Comparison of ENCODE assay signal across 24 mouse cellular contexts in genomic region chr8:123376106-123376505, GRCm38 (mm10). TPM values are rescaled to one million over a fixed set of nuclear protein-coding genes. Genes with fewer than 3 reads are reported as not detected.
DNase-seq lines count a peak whose midpoint lies in the region; ATAC-seq and TF ChIP-seq lines count a peak whose summit lies in the region.
"Had no signal": no experiment of that assay in that cellular context is flagged by ENCODE, and none has a peak within 500 bp of the region (broad histone marks: within the 10 kb centered on the region; RNA-seq: fewer than 3 reads in every experiment).

No protein-coding gene starts in this region.

- no peak overlapping the region for H3K4me2 ChIP-seq in heart, postnatal 0 days (ENCODE audit: low read depth, low read length)
- no peak overlapping the region for H3K4me2 ChIP-seq in neural tube, embryonic 14.5 days (ENCODE audit: low read depth, low read length)
- H3K4me2 ChIP-seq: heart, embryonic 13.5 days; stomach, embryonic 15.5 days had no signal

- 0 out of 2 replicates have a peak overlapping the region, but pooled peaks have one; percentile 4 for H3K9ac ChIP-seq in heart, postnatal 0 days (replicated peaks; ENCODE audit: low read depth, low read length)
- no peak overlapping the region for H3K9ac ChIP-seq in neural tube, embryonic 14.5 days (replicated peaks; ENCODE audit: low read depth, low read length)
- H3K9ac ChIP-seq: heart, embryonic 13.5 days; stomach, embryonic 15.5 days had no signal

- H3K36me3 ChIP-seq in heart, postnatal 0 days (replicated peaks; ENCODE audit: control insufficient read depth, insufficient read depth, low read length): peaks cover 8% of the 10 kb centered on the region; the same call in 1 of the 2 replicates
- H3K36me3 ChIP-seq in megakaryocyte, embryonic 14.5 days (replicated peaks; ENCODE audit: low read length): peaks cover 52% of the 10 kb centered on the region
- H3K36me3 ChIP-seq in neural tube, embryonic 14.5 days (ENCODE audit: control insufficient read depth, insufficient read depth, low read length): 0 out of 2 replicates have a peak, but pooled peaks cover 6% of the 10 kb centered on the region

- peaks cover 10% of the 10 kb centered on the region; the same call in 1 of the 2 replicates for H3K4me1 ChIP-seq in heart, postnatal 0 days (ENCODE audit: control insufficient read depth, insufficient read depth)
- H3K4me1 ChIP-seq in megakaryocyte, embryonic 14.5 days: peaks cover 42% of the 10 kb centered on the region
- peaks cover 16% of the 10 kb centered on the region for H3K4me1 ChIP-seq in neural tube, embryonic 14.5 days (ENCODE audit: control insufficient read depth, insufficient read depth, low read length)

- no peak for DNase-seq in heart, postnatal 0 days (ENCODE audit: low spot score)
- no peak for DNase-seq in heart, adult 18-20 months
- peak; percentile 72 for DNase-seq in ES-CJ7 (ENCODE audit: low read depth, low spot score)
- DNase-seq in kidney, postnatal 36 days: no peak
- DNase-seq: adrenal gland, postnatal 10 days; cerebellum, adult 11-12 months; cerebellum, postnatal 25 days; heart, postnatal 4 days; kidney, adult 18-20 months; kidney, postnatal 10 days; layer of hippocampus, adult 9-11 months; lung, postnatal 10 days; right cerebral cortex, postnatal 14 days; thymus, adult 2 months had no signal

- H3K27ac ChIP-seq in heart, postnatal 0 days (ENCODE audit: low read depth): no peak overlapping the region
- peak overlapping the region; percentile 39; the same call in 1 of the 2 replicates for H3K27ac ChIP-seq in neural tube, embryonic 14.5 days (ENCODE audit: low read depth, low read length)
- H3K27ac ChIP-seq: heart, embryonic 13.5 days; limb, embryonic 13.5 days; stomach, embryonic 15.5 days had no signal

- TF ChIP-seq EP300 in heart, postnatal 0 days (IDR thresholded peaks at IDR 0.05; ENCODE audit: low read depth): no peak

- WGBS in heart, postnatal 0 days: 68% methylated on average over 8 of the region's 8 CpGs
- 50% methylated on average over 8 of the region's 8 CpGs for WGBS in neural tube, embryonic 14.5 days

- H3K27me3 ChIP-seq in heart, postnatal 0 days (ENCODE audit: control insufficient read depth, insufficient read depth, low read length): no peaks in the 10 kb centered on the region
- peaks cover 7% of the 10 kb centered on the region for H3K27me3 ChIP-seq in megakaryocyte, embryonic 14.5 days (replicated peaks)
- no peaks in the 10 kb centered on the region for H3K27me3 ChIP-seq in neural tube, embryonic 14.5 days (ENCODE audit: control insufficient read depth, insufficient read depth, low read length)
- H3K27me3 ChIP-seq: heart, embryonic 13.5 days; limb, embryonic 13.5 days; stomach, embryonic 15.5 days had no signal

- no peaks in the 10 kb centered on the region for H3K9me3 ChIP-seq in heart, postnatal 0 days (replicated peaks; ENCODE audit: control insufficient read depth, low read length)
- no peaks in the 10 kb centered on the region for H3K9me3 ChIP-seq in megakaryocyte, embryonic 14.5 days
- no peaks in the 10 kb centered on the region for H3K9me3 ChIP-seq in neural tube, embryonic 14.5 days (ENCODE audit: control insufficient read depth, low read length)
- H3K9me3 ChIP-seq: heart, embryonic 13.5 days; limb, embryonic 13.5 days; stomach, embryonic 15.5 days had no signal

- no peak overlapping the region for H3K4me3 ChIP-seq in heart, postnatal 0 days (ENCODE audit: low read depth, low read length)
- H3K4me3 ChIP-seq in megakaryocyte, embryonic 14.5 days (replicated peaks): peak overlapping the region; percentile 15
- no peak overlapping the region for H3K4me3 ChIP-seq in neural tube, embryonic 14.5 days (ENCODE audit: low read depth, low read length)
- H3K4me3 ChIP-seq: heart, embryonic 13.5 days; limb, embryonic 13.5 days; stomach, embryonic 15.5 days had no signal

- no peak for ATAC-seq in heart, postnatal 0 days (ENCODE audit: insufficient read depth, low read depth)
- ATAC-seq in megakaryocyte, adult 5-6 weeks (ENCODE audit: poor library complexity, severe bottlenecking): no peak
- no peak for ATAC-seq in neural tube, embryonic 14.5 days (ENCODE audit: low read depth)

- no peak for TF ChIP-seq CTCF in heart, postnatal 0 days (IDR thresholded peaks at IDR 0.05; ENCODE audit: low read depth)

RNA-seq across cellular contexts. Expression of gene Tcf25, which starts 2.6 kb away (rescaled TPM):
- 172 and 193 TPM in 2 replicates for total RNA-seq in heart, postnatal 0 days (2014; rRNA removed; ENCODE audit: low replicate concordance)
- polyA plus RNA-seq in heart, postnatal 0 days (2015; fragmentation: Nextera tagmentation; extraction: Ambion mirVana): 123 and 127 TPM in 2 replicates
- 100 to 1,000 TPM; 129 to 152 TPM for total RNA-seq in heart, adult 18-20 months (2021)
- 41.1 and 108 TPM in 2 replicates for polyA plus RNA-seq in megakaryocyte, embryonic 14.5 days (2012; ENCODE audit: insufficient read depth, low replicate concordance)
- total RNA-seq in megakaryocyte, adult 5-6 weeks (2015): 68.3 and 86.8 TPM in 2 replicates
- 187 and 329 TPM in 2 replicates for total RNA-seq in megakaryocyte, adult 5-6 weeks (2017)
- polyA plus RNA-seq in neural tube, embryonic 14.5 days (2014; fragmentation: Nextera tagmentation; extraction: Ambion mirVana): 379 and 405 TPM in 2 replicates

RNA-seq across cellular contexts. Expression of gene Mc1r, which starts 30.8 kb away (rescaled TPM):
- total RNA-seq in heart, postnatal 0 days (2014; rRNA removed; ENCODE audit: low replicate concordance): not detected in 2 replicates
- polyA plus RNA-seq in heart, postnatal 0 days (2015; fragmentation: Nextera tagmentation; extraction: Ambion mirVana): not detected in 2 replicates
- not detected for total RNA-seq in heart, adult 18-20 months (2021)
- 1.1 TPM in 1 of 2 replicates, not detected in the other for polyA plus RNA-seq in megakaryocyte, embryonic 14.5 days (2012; ENCODE audit: insufficient read depth, low replicate concordance)
- total RNA-seq in megakaryocyte, adult 5-6 weeks (2015): not detected in 2 replicates
- total RNA-seq in megakaryocyte, adult 5-6 weeks (2017): not detected in 2 replicates
- 0.22 and 0.33 TPM in 2 replicates for polyA plus RNA-seq in neural tube, embryonic 14.5 days (2014; fragmentation: Nextera tagmentation; extraction: Ambion mirVana)
- total RNA-seq: adrenal gland, postnatal 10 days; gastrocnemius, postnatal 4 days; heart, postnatal 4 days had no signal
- polyA plus RNA-seq: heart, embryonic 13.5 days; liver, embryonic 16.5 days; spleen, adult 2 months; stomach, embryonic 15.5 days; urinary bladder, adult 2 months had no signal

RNA-seq across cellular contexts. Expression of gene Tubb3, which starts 35.1 kb away (rescaled TPM):
- total RNA-seq in heart, postnatal 0 days (2014; rRNA removed; ENCODE audit: low replicate concordance): 1.8 and 6.1 TPM in 2 replicates
- polyA plus RNA-seq in heart, postnatal 0 days (2015; fragmentation: Nextera tagmentation; extraction: Ambion mirVana): 0.40 and 1.3 TPM in 2 replicates
- under 1 TPM; 0.22 to 0.26 TPM for total RNA-seq in heart, adult 18-20 months (2021)
- 123 and 178 TPM in 2 replicates for polyA plus RNA-seq in megakaryocyte, embryonic 14.5 days (2012; ENCODE audit: insufficient read depth, low replicate concordance)
- total RNA-seq in megakaryocyte, adult 5-6 weeks (2015): 0.89 and 1.0 TPM in 2 replicates
- 0.37 and 1.2 TPM in 2 replicates for total RNA-seq in megakaryocyte, adult 5-6 weeks (2017)
- 1,600 and 1,632 TPM in 2 replicates for polyA plus RNA-seq in neural tube, embryonic 14.5 days (2014; fragmentation: Nextera tagmentation; extraction: Ambion mirVana)

RNA-seq across cellular contexts. Expression of gene Spire2, which starts 43.6 kb away (rescaled TPM):
- total RNA-seq in heart, postnatal 0 days (2014; rRNA removed; ENCODE audit: low replicate concordance): 0.15 and 1.2 TPM in 2 replicates
- 0.23 and 0.40 TPM in 2 replicates for polyA plus RNA-seq in heart, postnatal 0 days (2015; fragmentation: Nextera tagmentation; extraction: Ambion mirVana)
- under 1 TPM in 1 of 2 experiments, not detected in 1; 0.31 TPM for total RNA-seq in heart, adult 18-20 months (2021)
- 0.47 TPM in 1 of 2 replicates, not detected in the other for polyA plus RNA-seq in megakaryocyte, embryonic 14.5 days (2012; ENCODE audit: insufficient read depth, low replicate concordance)
- 0.07 TPM in 1 of 2 replicates, not detected in the other for total RNA-seq in megakaryocyte, adult 5-6 weeks (2015)
- not detected in 2 replicates for total RNA-seq in megakaryocyte, adult 5-6 weeks (2017)
- 34.9 and 36.9 TPM in 2 replicates for polyA plus RNA-seq in neural tube, embryonic 14.5 days (2014; fragmentation: Nextera tagmentation; extraction: Ambion mirVana)

RNA-seq across cellular contexts. Expression of gene Def8, which starts 47.2 kb away (rescaled TPM):
- total RNA-seq in heart, postnatal 0 days (2014; rRNA removed; ENCODE audit: low replicate concordance): 35.6 and 91.5 TPM in 2 replicates
- 28.3 and 30.9 TPM in 2 replicates for polyA plus RNA-seq in heart, postnatal 0 days (2015; fragmentation: Nextera tagmentation; extraction: Ambion mirVana)
- total RNA-seq in heart, adult 18-20 months (2021): 10 to 100 TPM; 64.5 to 64.6 TPM
- 20.7 and 47.5 TPM in 2 replicates for polyA plus RNA-seq in megakaryocyte, embryonic 14.5 days (2012; ENCODE audit: insufficient read depth, low replicate concordance)
- 15.2 and 19.6 TPM in 2 replicates for total RNA-seq in megakaryocyte, adult 5-6 weeks (2015)
- 24.9 and 27.3 TPM in 2 replicates for total RNA-seq in megakaryocyte, adult 5-6 weeks (2017)
- polyA plus RNA-seq in neural tube, embryonic 14.5 days (2014; fragmentation: Nextera tagmentation; extraction: Ambion mirVana): 47.4 and 52.8 TPM in 2 replicates
